Mouse (Mus musculus): ENCODE measurements around the gene Selenof. TPM values are rescaled to one million over a fixed set of nuclear protein-coding genes. Genes with fewer than 3 reads are reported as not detected.

Gene Selenof
- polyA plus RNA-seq, 1 experiment from 2014 or later = 317 TPM

DNA sequence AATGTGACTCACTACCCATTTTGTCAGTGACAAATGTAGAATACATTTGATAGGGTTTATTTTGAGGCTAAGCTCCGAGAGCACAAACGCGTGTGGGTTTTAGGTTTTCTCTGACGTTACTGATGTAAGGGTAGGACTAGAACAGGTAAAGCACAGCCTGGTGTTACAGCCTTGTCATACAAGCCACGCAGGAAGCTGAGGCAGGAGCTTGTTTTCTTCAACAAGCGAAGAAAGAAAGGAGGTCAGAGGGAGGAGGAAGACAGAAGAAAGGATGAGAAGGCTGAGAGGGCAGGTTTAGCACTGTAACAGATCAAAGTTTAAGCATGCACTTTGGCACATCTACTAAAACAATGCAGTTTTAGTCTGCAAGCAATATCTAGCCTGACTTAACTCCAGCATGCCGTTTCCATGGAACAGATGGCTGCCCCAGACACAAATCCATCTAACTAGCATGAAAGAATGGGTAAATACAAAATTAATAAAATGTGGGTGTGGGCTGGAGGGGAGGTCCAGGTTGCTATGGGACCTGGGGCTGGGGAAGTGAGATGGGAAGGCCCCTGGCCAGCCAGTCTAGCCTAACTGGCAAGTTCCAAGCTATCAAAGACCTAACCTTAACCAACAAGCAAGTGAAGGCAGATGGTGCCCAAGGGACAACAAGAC lies 21.8 kb upstream of the Selenof start:
- ATAC-seq = no peak
- Histone ChIP-seq H3K9ac (no peak overlapping the region), H3K27me3 (replicated peaks) (no peaks in the 10 kb centered on the region), H3K9me3 (replicated peaks) (no peaks in the 10 kb centered on the region), H3K27ac (no peak overlapping the region), H3K4me2 (no peak overlapping the region), H3K4me1 (peaks cover 23% of the 10 kb centered on the region), H3K36me3 (no peaks in the 10 kb centered on the region), H3K4me3 (no peak overlapping the region)
- WGBS (ENCODE audit: insufficient replicate concordance) = 85% methylated on average over 7 of the region's 7 CpGs

DNA sequence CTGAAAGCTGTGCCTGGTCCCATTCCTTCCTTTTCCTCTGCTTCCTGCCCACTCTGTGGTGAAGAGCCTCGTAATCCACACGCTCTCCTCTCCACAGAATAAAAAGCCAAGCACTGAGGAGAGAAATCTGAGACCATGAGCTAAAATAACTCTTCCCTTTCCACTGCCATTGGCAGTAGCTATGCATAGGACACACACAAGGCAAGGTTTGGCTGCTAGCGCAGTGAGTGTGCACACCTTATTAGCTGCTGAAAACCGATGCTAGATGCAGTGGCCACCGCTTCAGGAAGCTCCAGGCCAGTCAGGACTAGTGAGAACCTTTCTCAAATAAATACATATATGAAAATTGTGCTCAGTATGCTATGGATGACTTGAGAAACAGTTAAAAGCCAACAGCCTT lies 20.1 kb upstream of the Selenof start:
- Histone ChIP-seq H3K9me3 (replicated peaks) (no peaks in the 10 kb centered on the region), H3K27me3 (replicated peaks) (no peaks in the 10 kb centered on the region), H3K4me2 (no peak overlapping the region), H3K27ac (no peak overlapping the region), H3K4me3 (no peak overlapping the region), H3K4me1 (peaks cover 30% of the 10 kb centered on the region), H3K9ac (no peak overlapping the region), H3K36me3 (no peaks in the 10 kb centered on the region)
- WGBS (ENCODE audit: insufficient replicate concordance) = 85% methylated on average over 5 of the region's 5 CpGs
- no peak for ATAC-seq

DNA sequence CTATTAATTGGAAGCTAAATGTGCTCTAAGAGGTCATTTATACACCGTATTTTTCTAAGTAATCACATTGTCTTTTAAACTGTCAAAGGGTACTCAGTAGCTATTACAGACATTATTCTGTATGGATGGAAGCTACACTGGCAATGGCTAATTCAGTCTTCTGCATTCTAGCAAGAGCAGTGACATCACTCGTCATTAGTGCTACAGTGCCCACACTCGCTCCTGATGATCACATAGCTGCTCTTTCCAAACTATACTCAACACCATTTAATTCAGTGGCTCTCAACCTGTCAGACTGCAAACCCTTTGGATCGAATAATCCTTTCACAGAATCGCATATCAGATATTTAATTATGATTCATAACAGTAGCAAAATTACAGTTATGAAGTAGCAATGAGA lies 19.4 kb upstream of the Selenof start:
- H3K4me3 ChIP-seq = no peak overlapping the region
- ATAC-seq = no peak
- no peak overlapping the region for H3K27ac ChIP-seq
- no peak overlapping the region for H3K4me2 ChIP-seq
- peaks cover 30% of the 10 kb centered on the region for H3K4me1 ChIP-seq
- no peaks in the 10 kb centered on the region for H3K36me3 ChIP-seq
- 75% methylated on average over 5 of the region's 5 CpGs for WGBS (ENCODE audit: insufficient replicate concordance)
- no peak overlapping the region for H3K9ac ChIP-seq
- no peaks in the 10 kb centered on the region for H3K27me3 ChIP-seq (replicated peaks)
- no peaks in the 10 kb centered on the region for H3K9me3 ChIP-seq (replicated peaks)

DNA sequence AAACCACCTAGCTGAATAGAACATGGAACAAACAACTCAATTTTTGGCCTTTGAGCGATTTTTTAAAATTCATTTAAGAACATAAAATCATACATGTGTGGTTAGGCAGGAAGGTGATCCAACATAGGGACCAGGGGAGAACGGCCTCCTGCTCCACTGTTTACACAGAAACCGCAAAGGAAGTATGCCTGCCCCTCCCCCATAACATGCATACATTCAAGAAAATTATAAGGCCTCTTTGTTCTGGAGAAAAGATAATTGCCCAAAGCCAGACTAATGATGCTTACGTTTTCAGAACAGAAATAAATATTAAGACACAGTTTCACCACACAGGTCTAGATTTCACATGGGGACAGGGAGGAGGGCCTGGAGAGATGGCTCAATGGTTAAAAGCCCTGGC lies 18.7 kb upstream of the Selenof start:
- no peaks in the 10 kb centered on the region for H3K27me3 ChIP-seq (replicated peaks)
- no peaks in the 10 kb centered on the region for H3K9me3 ChIP-seq (replicated peaks)
- WGBS (ENCODE audit: insufficient replicate concordance) = 51% methylated on average over 4 of the region's 4 CpGs
- ATAC-seq = no peak
- H3K36me3 ChIP-seq = no peaks in the 10 kb centered on the region
- H3K4me3 ChIP-seq = no peak overlapping the region
- H3K4me2 ChIP-seq = no peak overlapping the region
- H3K9ac ChIP-seq = no peak overlapping the region
- no peak overlapping the region for H3K27ac ChIP-seq
- peaks cover 30% of the 10 kb centered on the region for H3K4me1 ChIP-seq

DNA sequence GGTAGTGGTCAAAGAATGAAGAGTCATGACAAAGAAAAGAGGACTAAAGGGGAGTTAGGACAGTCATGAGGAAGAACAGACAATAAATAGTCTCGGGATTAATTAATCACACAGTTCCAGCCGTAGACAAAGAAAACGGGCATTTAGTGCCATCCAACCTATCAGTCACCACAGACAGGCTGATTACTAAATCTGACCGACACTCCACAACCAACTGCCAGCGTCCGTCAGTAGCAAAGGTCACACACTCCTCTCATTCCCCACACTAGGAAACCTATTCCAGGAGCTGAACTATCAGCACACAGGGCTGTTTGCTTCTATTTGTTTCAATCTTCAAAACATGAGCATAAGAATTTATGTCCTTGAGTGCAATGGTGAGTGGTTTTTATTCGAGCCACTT lies 16.2 kb upstream of the Selenof start:
- H3K4me3 ChIP-seq = no peak overlapping the region
- ATAC-seq = no peak
- no peak overlapping the region for H3K27ac ChIP-seq
- no peaks in the 10 kb centered on the region for H3K9me3 ChIP-seq (replicated peaks)
- H3K9ac ChIP-seq = no peak overlapping the region
- H3K4me1 ChIP-seq = peaks cover 45% of the 10 kb centered on the region
- H3K4me2 ChIP-seq = no peak overlapping the region
- 47% methylated on average over 7 of the region's 7 CpGs for WGBS (ENCODE audit: insufficient replicate concordance)
- H3K27me3 ChIP-seq (replicated peaks) = no peaks in the 10 kb centered on the region
- H3K36me3 ChIP-seq = no peaks in the 10 kb centered on the region

DNA sequence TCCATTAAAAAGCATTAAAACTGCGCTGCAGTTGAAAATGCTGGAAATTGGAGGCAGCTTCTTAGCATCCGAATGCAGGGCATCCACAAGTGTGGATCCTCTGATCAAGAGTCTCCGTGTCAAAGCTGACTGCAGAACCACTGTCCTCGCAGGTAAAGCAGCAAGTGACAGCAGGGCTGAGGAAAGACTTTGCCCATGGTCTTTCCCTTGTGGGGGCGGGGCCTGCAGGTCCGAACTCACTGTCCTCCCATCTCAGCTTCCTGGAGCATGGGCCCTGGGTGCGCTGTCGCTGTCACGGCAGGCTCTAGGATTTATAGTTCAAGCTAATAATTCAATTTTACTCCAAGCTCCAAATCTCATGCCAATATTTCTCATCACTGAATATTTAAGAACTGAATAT lies 15.6 kb upstream of the Selenof start:
- Histone ChIP-seq H3K4me2 (no peak overlapping the region), H3K9me3 (replicated peaks) (no peaks in the 10 kb centered on the region), H3K4me1 (peaks cover 51% of the 10 kb centered on the region), H3K36me3 (no peaks in the 10 kb centered on the region), H3K9ac (no peak overlapping the region), H3K4me3 (no peak overlapping the region), H3K27ac (no peak overlapping the region), H3K27me3 (replicated peaks) (no peaks in the 10 kb centered on the region)
- WGBS (ENCODE audit: insufficient replicate concordance) = 68% methylated on average over 9 of the region's 9 CpGs
- no peak for ATAC-seq

DNA sequence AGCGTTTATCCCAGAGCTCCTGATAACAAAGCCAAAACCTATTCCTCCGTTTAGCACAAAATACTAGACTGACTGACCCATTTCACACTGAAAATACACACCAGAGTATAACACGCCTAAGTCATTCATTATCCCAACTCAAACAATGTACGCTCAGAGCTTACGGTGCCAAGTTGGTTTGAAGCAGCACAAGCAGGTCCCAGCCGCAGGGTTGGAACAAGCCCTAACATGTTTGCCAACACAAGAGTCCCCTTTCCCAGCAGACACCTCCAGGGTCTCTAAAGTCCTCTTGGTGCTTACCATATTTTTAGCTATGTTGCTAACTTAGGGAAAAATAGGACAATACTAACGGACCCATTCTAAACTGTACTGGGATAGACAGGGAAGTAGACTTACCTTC lies 15.0 kb upstream of the Selenof start:
- H3K4me1 ChIP-seq = peaks cover 54% of the 10 kb centered on the region
- no peak for ATAC-seq

DNA sequence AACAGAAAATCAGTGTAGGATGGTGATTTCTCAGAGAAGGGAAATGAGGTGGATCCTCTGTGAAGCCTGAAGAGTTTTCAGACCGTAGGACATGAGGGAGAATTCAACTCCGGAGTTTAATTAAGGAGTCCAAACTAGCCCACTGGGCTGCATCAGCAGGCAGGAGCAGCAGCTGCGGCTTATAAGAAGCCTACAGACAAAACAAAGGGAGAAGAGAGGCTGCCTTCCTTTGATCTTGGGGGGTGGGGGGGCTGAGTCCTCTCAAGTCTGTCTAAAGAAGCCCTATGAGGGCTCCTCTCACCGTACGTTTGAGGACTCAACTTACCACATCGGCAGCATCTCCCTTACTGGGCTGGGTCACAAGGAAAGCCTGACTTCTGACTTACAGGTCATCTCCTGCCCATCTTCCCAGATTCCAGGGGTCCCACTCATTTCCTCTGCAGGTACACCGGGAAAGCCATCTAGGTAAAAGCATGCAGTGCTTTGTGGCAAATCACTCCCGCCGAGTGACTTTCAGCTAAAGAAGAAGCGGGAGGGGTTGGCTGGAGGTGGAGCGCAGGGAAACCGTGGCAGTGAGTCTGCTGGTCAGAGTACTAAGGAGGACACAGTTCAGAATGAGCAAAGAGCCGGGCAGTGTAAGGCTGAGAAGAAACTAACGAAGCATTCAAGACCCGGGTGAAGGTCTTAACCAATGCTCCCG lies 13.3 kb upstream of the Selenof start:
- H3K36me3 ChIP-seq = no peaks in the 10 kb centered on the region
- H3K4me3 ChIP-seq = no peak overlapping the region
- WGBS (ENCODE audit: insufficient replicate concordance) = 44% methylated on average over 16 of the region's 16 CpGs
- ATAC-seq = no peak
- peak overlapping the region; percentile 27; the same call in 1 of the 2 replicates for H3K4me2 ChIP-seq
- peaks cover 57% of the 10 kb centered on the region for H3K4me1 ChIP-seq
- no peak overlapping the region for H3K27ac ChIP-seq
- no peak overlapping the region for H3K9ac ChIP-seq
- H3K27me3 ChIP-seq (replicated peaks) = no peaks in the 10 kb centered on the region
- no peaks in the 10 kb centered on the region for H3K9me3 ChIP-seq (replicated peaks)

More for the DNA sequence above, 15.0 kb upstream of the Selenof start:
- Histone ChIP-seq H3K36me3 (no peaks in the 10 kb centered on the region), H3K9me3 (replicated peaks) (no peaks in the 10 kb centered on the region), H3K9ac (no peak overlapping the region), H3K27ac (no peak overlapping the region), H3K4me2 (no peak overlapping the region), H3K27me3 (replicated peaks) (no peaks in the 10 kb centered on the region), H3K4me3 (no peak overlapping the region)
- WGBS (ENCODE audit: insufficient replicate concordance) = 86% methylated on average over 7 of the region's 7 CpGs

DNA sequence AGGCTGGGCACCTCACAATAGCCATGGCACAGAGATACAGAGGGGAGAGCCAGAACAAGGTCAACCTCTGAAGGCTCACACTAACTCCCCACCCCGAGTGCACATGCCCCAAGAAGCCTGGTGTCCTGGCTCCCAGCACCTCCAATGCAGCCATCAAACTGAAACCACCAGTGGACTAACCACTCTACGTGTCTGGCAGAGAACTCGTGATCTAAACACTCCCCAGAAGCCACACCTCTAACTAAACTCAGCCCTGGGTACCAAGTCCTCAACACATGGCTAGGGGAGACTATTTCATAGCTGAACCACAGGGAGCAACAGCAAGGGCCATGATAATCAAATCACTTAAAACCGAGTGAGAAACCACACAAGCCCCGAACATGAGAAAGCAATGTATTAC lies 11.8 kb upstream of the Selenof start:
- no peak overlapping the region for H3K27ac ChIP-seq
- H3K4me2 ChIP-seq = no peak overlapping the region
- H3K9me3 ChIP-seq (replicated peaks) = no peaks in the 10 kb centered on the region
- no peaks in the 10 kb centered on the region for H3K27me3 ChIP-seq (replicated peaks)
- no peaks in the 10 kb centered on the region for H3K36me3 ChIP-seq
- no peak overlapping the region for H3K4me3 ChIP-seq
- WGBS (ENCODE audit: insufficient replicate concordance) = 45% methylated on average over 5 of the region's 5 CpGs
- peaks cover 52% of the 10 kb centered on the region for H3K4me1 ChIP-seq
- H3K9ac ChIP-seq = no peak overlapping the region
- no peak for ATAC-seq

DNA sequence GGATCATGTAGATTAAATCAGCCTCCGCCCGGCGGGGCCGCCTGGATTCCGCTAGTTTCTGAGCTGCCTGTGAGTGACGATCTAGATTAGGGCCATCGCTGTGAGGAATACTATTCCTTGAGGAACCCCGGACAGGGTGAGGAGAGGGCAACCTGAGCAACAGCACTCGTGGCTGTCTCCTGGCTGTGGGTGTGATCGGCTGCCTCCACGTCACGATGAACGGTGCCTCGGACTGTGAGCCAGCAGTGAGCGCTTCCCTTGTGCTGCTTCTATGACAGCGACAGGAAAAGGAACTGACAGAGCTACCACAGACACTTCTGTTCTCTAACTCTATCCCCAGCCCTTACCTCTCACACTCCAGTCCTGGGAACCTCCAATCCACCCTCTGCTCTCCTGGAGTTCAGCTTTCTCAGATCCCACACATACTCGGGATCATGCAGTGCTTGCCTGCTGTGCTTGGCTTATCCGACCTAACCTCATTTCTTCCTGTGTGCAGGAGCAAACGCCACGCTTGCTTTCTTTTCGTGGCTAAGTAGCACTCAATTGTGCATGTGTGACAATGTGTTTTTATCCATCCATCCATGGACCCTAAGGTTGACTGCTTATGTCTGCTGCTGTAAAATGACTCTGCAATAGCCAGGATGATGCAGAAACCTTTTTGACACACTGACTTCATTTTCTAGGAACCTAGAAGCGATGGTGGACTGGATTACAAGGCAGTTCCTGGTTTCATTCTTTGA lies 8.4 kb upstream of the Selenof start:
- Histone ChIP-seq H3K4me3 (peak overlapping the region; percentile 14), H3K9ac (peak overlapping the region; percentile 44; the same call in 1 of the 2 replicates), H3K4me1 (peaks cover 51% of the 10 kb centered on the region), H3K4me2 (peak overlapping the region; percentile 52), H3K9me3 (replicated peaks) (no peaks in the 10 kb centered on the region), H3K27me3 (replicated peaks) (no peaks in the 10 kb centered on the region), H3K36me3 (no peaks in the 10 kb centered on the region), H3K27ac (no peak overlapping the region)
- 24% methylated on average over 22 of the region's 22 CpGs for WGBS (ENCODE audit: insufficient replicate concordance)
- ATAC-seq = peak; percentile 43

DNA sequence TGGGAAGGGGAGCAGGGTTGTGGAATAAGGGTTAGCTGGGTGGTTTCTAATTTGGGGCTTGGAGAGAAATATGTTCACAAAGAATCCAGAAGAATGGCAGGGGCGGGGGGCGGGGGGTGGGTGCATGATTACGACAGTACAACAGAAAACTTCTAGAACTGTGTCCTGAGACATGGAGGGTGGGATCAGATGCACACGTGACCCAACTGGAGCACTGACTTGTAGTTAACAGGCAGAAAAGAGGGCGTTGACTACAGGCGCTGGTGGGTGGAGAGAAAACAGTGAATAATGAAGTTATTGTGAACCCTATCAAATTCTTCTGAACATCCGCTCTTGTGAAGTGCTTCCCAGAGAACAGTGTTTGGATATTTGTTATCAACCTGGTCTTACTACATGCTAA lies 6.2 kb upstream of the Selenof start:
- WGBS (ENCODE audit: insufficient replicate concordance) = 75% methylated on average over 7 of the region's 7 CpGs
- ATAC-seq = no peak
- no peak overlapping the region for H3K27ac ChIP-seq

DNA sequence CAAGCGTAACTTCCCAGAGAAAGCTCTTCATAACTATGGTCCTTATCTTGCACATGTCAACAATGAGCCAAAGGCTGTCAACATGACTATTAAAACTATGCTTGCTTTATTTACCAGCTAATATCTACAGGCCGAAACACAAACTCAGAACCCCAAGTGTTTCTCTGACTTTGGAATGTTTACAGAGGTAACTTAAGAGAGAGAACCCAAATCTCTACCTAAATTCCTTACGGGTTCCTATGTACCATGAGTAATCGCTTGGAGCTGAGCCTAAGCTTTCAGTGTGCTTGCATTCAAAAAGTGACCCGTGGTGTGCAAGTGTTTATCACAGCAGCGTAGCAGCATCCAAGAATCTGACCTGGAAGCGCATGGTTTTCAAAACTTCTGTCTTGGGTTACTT lies 4.9 kb upstream of the Selenof start:
- H3K27me3 ChIP-seq (replicated peaks) = no peaks in the 10 kb centered on the region
- no peak overlapping the region for H3K27ac ChIP-seq
- no peak for ATAC-seq
- H3K36me3 ChIP-seq = no peaks in the 10 kb centered on the region
- H3K9me3 ChIP-seq (replicated peaks) = no peaks in the 10 kb centered on the region
- no peak overlapping the region for H3K9ac ChIP-seq
- H3K4me3 ChIP-seq = no peak overlapping the region
- H3K4me1 ChIP-seq = peaks cover 46% of the 10 kb centered on the region
- H3K4me2 ChIP-seq = no peak overlapping the region
- WGBS (ENCODE audit: insufficient replicate concordance) = 76% methylated on average over 7 of the region's 7 CpGs

More for the DNA sequence above, 6.2 kb upstream of the Selenof start:
- peaks cover 53% of the 10 kb centered on the region for H3K4me1 ChIP-seq
- no peaks in the 10 kb centered on the region for H3K27me3 ChIP-seq (replicated peaks)
- H3K4me2 ChIP-seq = no peak overlapping the region
- H3K9me3 ChIP-seq (replicated peaks) = no peaks in the 10 kb centered on the region
- H3K36me3 ChIP-seq = no peaks in the 10 kb centered on the region
- H3K4me3 ChIP-seq = no peak overlapping the region
- H3K9ac ChIP-seq = no peak overlapping the region

Data from liver, embryonic 12.5 days (tissue).